Mouse (Mus musculus) MEL (cell line): ENCODE data around the gene Medag.

Experiments used
- BHLHE40 ChIP-seq: IDR thresholded peaks from 2 replicates; pipeline ENCODE4 v1.6.1; 2012; ENCODE audit warnings: low read depth, mild to moderate bottlenecking, inconsistent platforms, low read length, improper control_type of control experiment, borderline replicate concordance
- CTCF ChIP-seq, 3 experiments: IDR thresholded peaks in 2 of 3; conservative IDR thresholded peaks in 1 of 3; 2 replicates each; pipeline ENCODE4 v1.5.1; 2011 to 2012; ENCODE audit warnings: low read length in 3 of 3, low read depth in 2 of 3, mild to moderate bottlenecking in 2 of 3, improper control_type of control experiment in 1 of 3, inconsistent platforms in 1 of 3, mixed read lengths in 1 of 3, moderate library complexity in 1 of 3; ENCODE audit not compliant: control insufficient read depth in 1 of 3, insufficient read depth in 1 of 3, poor library complexity in 1 of 3, severe bottlenecking in 1 of 3
- HCFC1 ChIP-seq: IDR thresholded peaks from 2 replicates; pipeline ENCODE4 v1.6.1; 2012; ENCODE audit warnings: low read depth, mild to moderate bottlenecking, inconsistent platforms, low read length, improper control_type of control experiment, moderate library complexity
- JUND ChIP-seq: IDR thresholded peaks from 2 replicates; pipeline ENCODE4 v1.6.1; 2011; ENCODE audit warnings: low read depth, mild to moderate bottlenecking, improper control_type of control experiment, low read length
- MAFK ChIP-seq: IDR thresholded peaks from 2 replicates; pipeline ENCODE4 v1.6.1; 2011; ENCODE audit warnings: low read depth, mild to moderate bottlenecking, low read length, improper control_type of control experiment, borderline replicate concordance
- POLR2A ChIP-seq, 2 experiments: IDR thresholded peaks; 2 replicates each; pipeline ENCODE4 v1.6.1; 2011 to 2012; ENCODE audit warnings: low read length in 2 of 2, mild to moderate bottlenecking in 2 of 2, control low read depth in 1 of 2, improper control_type of control experiment in 1 of 2, low read depth in 1 of 2, moderate library complexity in 1 of 2; ENCODE audit not compliant: control insufficient read depth in 1 of 2, insufficient read depth in 1 of 2, poor library complexity in 1 of 2
- POLR2AphosphoS2 ChIP-seq: IDR thresholded peaks from 2 replicates; pipeline ENCODE4 v1.6.1; 2011; ENCODE audit warnings: low read length, improper control_type of control experiment
- TBP ChIP-seq: IDR thresholded peaks from 2 replicates; pipeline ENCODE4 v1.8.0; 2011; ENCODE audit warnings: low read depth, low read length, improper control_type of control experiment
- ZKSCAN1 ChIP-seq: IDR thresholded peaks from 2 replicates; pipeline ENCODE4 v1.6.1; 2012; ENCODE audit warnings: low read depth, mild to moderate bottlenecking, inconsistent platforms, low read length, improper control_type of control experiment, moderate library complexity

- TF ChIP-seq CTCF (IDR thresholded peaks at IDR 0.05 in 2 of 3, conservative IDR thresholded peaks at IDR 0.05 in 1 of 3; ENCODE audit: control insufficient read depth in 1 of 3, insufficient read depth in 1 of 3, low read depth in 2 of 3, low read length in 3 of 3, poor library complexity in 1 of 3, severe bottlenecking in 1 of 3) (no peak), POLR2A (IDR thresholded peaks at IDR 0.05; ENCODE audit: control insufficient read depth in 1 of 2, insufficient read depth in 1 of 2, low read depth in 1 of 2, low read length in 2 of 2, poor library complexity in 1 of 2) (no peak), POLR2AphosphoS2 (no peak), ZKSCAN1 (no peak), BHLHE40 (no peak), MAFK (no peak), JUND (no peak), TBP (no peak), HCFC1 (no peak)
Observed at GRCm38 (mm10) chr5:149367011-149367410, 44.5 kb upstream of the Medag start.
